Mouse (Mus musculus): ENCODE results near the gene Bcs1l. TPM values are rescaled to one million over a fixed set of nuclear protein-coding genes. Genes with fewer than 3 reads are reported as not detected.
A peak's percentile ranks its signal among the peaks of the same experiment; 100 is the strongest.

Bcs1l gene
- total RNA-seq (2022): 10 to 100 TPM; 20.3 to 25.2 (median 23.4) TPM

GRCm38 (mm10) chr1:74587773-74588445, at the start of gene Bcs1l, which contains the start of gene Zfp142:
Gene Bcs1l (plus strand): TSS chr1:74588289.
Gene Zfp142 (minus strand): TSS chr1:74588246.
- peak; percentile 98 to 99 for DNase-seq (ENCODE audit: low spot score in 2 of 2)

- peak; percentile 60 to 61 for DNase-seq (ENCODE audit: low spot score in 2 of 2)
Measured at GRCm38 (mm10) chr1:74538650-74539049, 49.4 kb upstream of the Bcs1l start.

GRCm38 (mm10) chr1:74542451-74542961, 45.6 kb upstream of the Bcs1l start, which contains the start of gene Plcd4:
Gene Plcd4 (plus strand): TSS chr1:74542888.
- peak; percentile 29 to 41 for DNase-seq (ENCODE audit: low spot score in 2 of 2)

DNA sequence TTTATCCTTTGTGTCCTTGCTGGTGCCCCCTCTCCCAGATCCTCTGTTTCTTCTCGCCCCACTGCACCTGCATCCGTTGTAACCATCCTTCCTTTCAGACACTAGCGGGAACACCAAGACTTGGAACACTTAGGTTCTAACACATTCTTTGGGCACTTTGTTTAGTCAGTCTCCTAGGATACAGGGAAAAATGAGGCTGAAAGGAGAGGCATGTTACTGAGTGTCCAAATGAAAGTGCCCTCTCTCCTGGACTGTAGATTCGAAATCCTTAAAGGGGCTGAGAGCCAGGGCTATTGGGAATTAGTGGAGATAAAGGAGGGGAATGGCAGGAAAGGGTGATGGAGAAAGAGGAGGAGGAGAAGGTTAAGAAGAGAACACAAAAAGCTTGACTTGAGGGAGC, 43.9 kb upstream of the Bcs1l start, which contains the start of gene Usp37:
Gene Usp37 (minus strand): TSS at position 101 of the 400 bp plus-strand sequence.
- DNase-seq (ENCODE audit: low spot score in 2 of 2): no peak

GRCm38 (mm10) chr1:74559061-74559460, 29.0 kb upstream of the Bcs1l start:
- no peak for DNase-seq (ENCODE audit: low spot score in 2 of 2)

GRCm38 (mm10) chr1:74565834-74566233, 22.3 kb upstream of the Bcs1l start:
- no peak for DNase-seq (ENCODE audit: low spot score in 2 of 2)

- no peak for DNase-seq (ENCODE audit: low spot score in 2 of 2)
Measured at GRCm38 (mm10) chr1:74569739-74570719, 18.1 kb upstream of the Bcs1l start.

- DNase-seq (ENCODE audit: low spot score in 2 of 2): no peak
Measured at GRCm38 (mm10) chr1:74582621-74583020, 5.5 kb upstream of the Bcs1l start.

GRCm38 (mm10) chr1:74584616-74585398, 3.3 kb upstream of the Bcs1l start:
- DNase-seq (ENCODE audit: low spot score in 2 of 2): no peak

- no peak for DNase-seq (ENCODE audit: low spot score in 2 of 2)
Measured at GRCm38 (mm10) chr1:74587233-74587772, 786 bp upstream of the Bcs1l start.

GRCm38 (mm10) chr1:74594434-74594833, 6.3 kb downstream of the Bcs1l start:
- DNase-seq (ENCODE audit: low spot score in 2 of 2): no peak

DNA sequence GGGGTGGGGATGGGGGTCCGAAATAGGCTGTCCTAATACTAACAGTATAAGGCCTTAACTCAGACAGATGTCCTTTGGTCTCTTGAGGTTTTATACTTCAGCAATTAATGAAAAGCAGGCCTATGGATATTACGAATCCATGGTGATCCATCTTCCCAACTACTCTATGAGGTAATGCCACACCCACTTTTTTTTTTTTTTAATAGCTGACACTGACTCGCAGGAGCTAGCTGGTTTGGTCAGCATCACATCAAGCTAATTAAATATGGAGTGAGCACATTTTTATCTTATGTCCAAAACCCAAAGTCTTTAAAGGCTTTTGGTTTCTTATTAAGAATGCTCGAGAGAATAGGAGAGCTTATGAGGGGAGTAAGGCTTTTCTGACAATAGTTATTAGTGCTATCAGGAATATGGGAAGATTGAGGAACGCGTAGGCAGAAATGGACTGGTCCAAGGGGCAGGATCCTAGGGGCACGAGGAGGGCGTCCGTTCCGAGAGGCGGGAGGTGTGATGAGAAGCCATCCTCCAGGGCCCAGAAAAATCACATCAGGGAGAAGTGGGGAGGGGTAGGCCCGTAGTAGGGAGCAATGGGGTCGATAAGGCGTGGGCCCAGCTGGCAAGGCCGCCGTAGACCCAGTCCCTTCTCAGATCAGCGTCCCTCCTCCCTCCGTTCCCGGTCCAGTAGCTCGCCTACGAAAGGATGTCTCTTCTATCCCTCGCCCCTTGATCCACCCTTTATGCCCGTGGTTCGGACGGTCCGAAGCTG, 12.6 kb downstream of the Bcs1l start:
- DNase-seq (ENCODE audit: low spot score in 2 of 2): no peak

- DNase-seq (ENCODE audit: low spot score in 2 of 2): peak; percentile 85 to 87
Measured at GRCm38 (mm10) chr1:74601267-74601962, 13.3 kb downstream of the Bcs1l start, which contains the start of the genes Rnf25 and Stk36. Gene Rnf25 (minus strand): TSS chr1:74601397. Gene Stk36 (plus strand): TSS chr1:74601445.

- no peak for DNase-seq (ENCODE audit: low spot score in 2 of 2)
Measured at GRCm38 (mm10) chr1:74624183-74624582, 36.1 kb downstream of the Bcs1l start.

- no peak for DNase-seq (ENCODE audit: low spot score in 2 of 2)
Measured at GRCm38 (mm10) chr1:74626076-74626475, 38.0 kb downstream of the Bcs1l start.

GRCm38 (mm10) chr1:74628001-74628400, 39.9 kb downstream of the Bcs1l start:
- no peak for DNase-seq (ENCODE audit: low spot score in 2 of 2)

DNA sequence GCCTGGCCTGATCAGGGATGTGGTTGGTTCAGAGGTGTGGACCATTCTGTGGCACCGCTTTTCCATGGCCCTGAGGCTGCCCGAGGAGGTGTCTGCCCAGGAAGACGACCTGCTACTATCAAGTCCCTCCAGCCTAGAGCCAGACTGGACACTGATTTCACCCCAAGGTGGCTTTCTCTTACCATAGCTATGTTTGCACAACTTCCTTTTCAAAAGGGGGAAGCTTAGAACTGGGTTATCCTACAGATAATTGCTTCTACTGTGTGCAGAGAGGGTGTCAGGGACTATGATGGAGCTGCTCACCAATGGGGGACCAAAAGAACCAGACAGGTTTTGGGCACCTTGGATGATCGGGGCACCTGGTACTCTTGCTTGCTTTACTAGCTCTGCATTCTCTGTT, 44.6 kb downstream of the Bcs1l start:
- no peak for DNase-seq (ENCODE audit: low spot score in 2 of 2)
